8 mouse cellular contexts compared by ENCODE assay signal in genomic region chr7:90443101-90444091, GRCm38 (mm10). TPM values are rescaled to one million over a fixed set of nuclear protein-coding genes. Genes with fewer than 3 reads are reported as not detected.
DNase-seq lines count a peak whose midpoint lies in the region.

No protein-coding gene starts in this region.

- peak; percentile 63 for DNase-seq in adipocyte (ENCODE audit: low spot score)
- DNase-seq in cerebellum, postnatal 4 days (ENCODE audit: low spot score in 2 of 2): peak; percentile 50 to 78
- DNase-seq in gastrocnemius, adult 8-10 months (ENCODE audit: low spot score in 2 of 2): peak; percentile 38 to 51
- peak; percentile 83 for DNase-seq in induced T-regulatory cell, adult 2 months (ENCODE audit: low read depth)
- peak; percentile 74 to 81 for DNase-seq in left cerebral cortex, postnatal 36 days (ENCODE audit: low spot score in 2 of 2)
- peak; percentile 62 for DNase-seq in mesoderm, embryonic 11.5 days (ENCODE audit: low read depth, low spot score)
- peak; percentile 72 for DNase-seq in right cerebral cortex, postnatal 14 days
- DNase-seq in urinary bladder, postnatal 4 days (ENCODE audit: low spot score in 2 of 2): peak; percentile 75 to 78

- intact Hi-C loops in left cerebral cortex, postnatal 36 days (cut with DNase I): loop anchor here (2.0 to 5.0 kb wide), 2 partner anchors 13 to 311 kb away; partner anchors contain the start of genes Picalm and Tmem126a

RNA-seq across cellular contexts. Expression of gene Crebzf, which starts 0.9 kb away (rescaled TPM):
- total RNA-seq in gastrocnemius, adult 8-10 months (2022): 10 to 100 TPM; 15.3 to 17.7 (median 15.8) TPM
- total RNA-seq in left cerebral cortex, postnatal 36 days (2021): 10 to 100 TPM; 72.3 to 88.7 TPM

RNA-seq across cellular contexts. Expression of gene Tmem126a, which starts 13.6 kb away (rescaled TPM):
- total RNA-seq in gastrocnemius, adult 8-10 months (2022): 100 to 1,000 TPM in 3 of 4 experiments, 10 to 100 TPM in 1; 98.1 to 124 (median 119) TPM
- 10 to 100 TPM; 38.2 to 39.1 TPM for total RNA-seq in left cerebral cortex, postnatal 36 days (2021)

RNA-seq across cellular contexts. Expression of gene Ccdc89, which starts 17.0 kb away (rescaled TPM):
- not detected for total RNA-seq in gastrocnemius, adult 8-10 months (2022)
- under 1 TPM; 0.79 to 0.94 TPM for total RNA-seq in left cerebral cortex, postnatal 36 days (2021)

RNA-seq across cellular contexts. Expression of gene Tmem126b, which starts 32.4 kb away (rescaled TPM):
- total RNA-seq in gastrocnemius, adult 8-10 months (2022): 10 to 100 TPM; 18.6 to 23.7 (median 20.9) TPM
- 10 to 100 TPM; 22.8 to 25.1 TPM for total RNA-seq in left cerebral cortex, postnatal 36 days (2021)

RNA-seq across cellular contexts. Expression of gene Dlg2, which starts 33.1 kb away (rescaled TPM):
- total RNA-seq in gastrocnemius, adult 8-10 months (2022): under 1 TPM; 0.21 to 0.94 (median 0.48) TPM
- total RNA-seq in left cerebral cortex, postnatal 36 days (2021): 100 to 1,000 TPM; 277 to 316 TPM

Comparison
In these comparisons a context has a peak if more than half of its experiments do, and no peak if none do; other contexts are left out.
1. Peak in every context shown above with its lines: DNase-seq.